Comparison of ENCODE assay signal across 22 mouse cellular contexts in the genomic region with DNA sequence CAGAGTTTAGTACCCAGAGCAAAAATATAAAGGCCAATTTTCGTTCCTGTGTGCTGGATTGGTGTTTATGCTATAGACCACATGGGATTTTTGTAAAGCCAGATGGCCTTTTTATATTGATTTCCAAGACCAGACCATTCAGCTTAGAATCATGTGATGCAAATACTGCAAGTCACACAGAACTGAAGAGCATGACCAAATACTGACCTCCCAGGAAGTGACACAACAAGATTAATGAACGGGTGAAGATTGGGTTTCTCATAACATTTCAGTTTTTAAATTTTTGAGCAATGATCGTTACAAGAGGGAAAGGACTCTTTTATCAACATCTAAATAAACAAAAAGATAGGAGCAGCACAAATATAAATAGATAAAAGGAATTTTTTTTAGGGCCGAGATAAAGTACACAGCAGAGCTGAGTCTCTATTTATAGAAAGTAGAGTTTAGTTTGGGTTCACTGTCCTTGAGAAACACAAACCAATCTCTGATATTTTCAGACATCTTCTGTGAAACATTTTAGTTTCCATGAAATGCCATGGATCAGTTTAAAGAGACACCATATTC.
"Had no signal": no experiment of that assay in that cellular context is flagged by ENCODE, and none has a peak within 500 bp of the region (broad histone marks: within the 10 kb centered on the region; RNA-seq: fewer than 3 reads in every experiment).

No protein-coding gene starts in this region.

- H3K27ac ChIP-seq: limb, embryonic 12.5 days; limb, embryonic 15.5 days; liver, embryonic 12.5 days; liver, embryonic 15.5 days; macrophage; midbrain, embryonic 10.5 days; midbrain, embryonic 13.5 days; neural tube, embryonic 13.5 days; stomach, embryonic 15.5 days had no signal

- H3K4me2 ChIP-seq: limb, embryonic 12.5 days; limb, embryonic 15.5 days; liver, embryonic 12.5 days; liver, embryonic 15.5 days; midbrain, embryonic 13.5 days; neural tube, embryonic 13.5 days; stomach, embryonic 15.5 days had no signal

- H3K36me3 ChIP-seq: limb, embryonic 12.5 days; limb, embryonic 15.5 days; liver, embryonic 12.5 days; liver, embryonic 15.5 days; midbrain, embryonic 10.5 days; midbrain, embryonic 13.5 days; neural tube, embryonic 13.5 days; stomach, embryonic 15.5 days had no signal

- H3K4me1 ChIP-seq: limb, embryonic 15.5 days; liver, embryonic 12.5 days; liver, embryonic 15.5 days; midbrain, embryonic 10.5 days; midbrain, embryonic 13.5 days; neural tube, embryonic 13.5 days; stomach, embryonic 15.5 days had no signal

- H3K4me3 ChIP-seq: limb, embryonic 12.5 days; limb, embryonic 15.5 days; liver, embryonic 12.5 days; liver, embryonic 15.5 days; midbrain, embryonic 10.5 days; midbrain, embryonic 13.5 days; myocyte; neural tube, embryonic 13.5 days; stomach, embryonic 15.5 days had no signal

- DNase-seq: kidney, adult 18-20 months; kidney, adult 9 months; kidney, postnatal 14 days; kidney, postnatal 4 days; left cerebral cortex, postnatal 4 days; retina, postnatal 1 day; right cerebral cortex, postnatal 25 days; spleen, adult 18-20 months; thymus, postnatal 25 days had no signal

- H3K9me3 ChIP-seq: limb, embryonic 12.5 days; limb, embryonic 15.5 days; liver, embryonic 12.5 days; liver, embryonic 15.5 days; midbrain, embryonic 10.5 days; midbrain, embryonic 13.5 days; neural tube, embryonic 13.5 days; stomach, embryonic 15.5 days had no signal

- H3K9ac ChIP-seq: limb, embryonic 12.5 days; limb, embryonic 15.5 days; liver, embryonic 12.5 days; liver, embryonic 15.5 days; midbrain, embryonic 13.5 days; neural tube, embryonic 13.5 days; stomach, embryonic 15.5 days had no signal

- ATAC-seq: inflammation-experienced regulatory T-cells, adult 6 months; intestine, embryonic 16.5 days; liver, embryonic 12.5 days; midbrain, embryonic 13.5 days; midbrain, embryonic 16.5 days had no signal

- H3K27me3 ChIP-seq: limb, embryonic 12.5 days; limb, embryonic 15.5 days; liver, embryonic 12.5 days; liver, embryonic 15.5 days; midbrain, embryonic 13.5 days; neural tube, embryonic 13.5 days; stomach, embryonic 15.5 days had no signal
